Mouse (Mus musculus) bone marrow macrophage, adult 2 months (primary cell): Measurements from ENCODE around the gene Ccdc47. TPM values are rescaled to one million over a fixed set of nuclear protein-coding genes. Genes with fewer than 3 reads are reported as not detected.

ENCODE experiments used
- H3K27ac ChIP-seq: 2 replicates; pipeline ENCODE4 v1.5.1; 2012; ENCODE audit warnings: low read depth, low read length; ENCODE audit not compliant: insufficient read depth
- H3K4me1 ChIP-seq: 2 replicates; pipeline ENCODE4 v1.6.1; 2012; ENCODE audit warnings: low read length; ENCODE audit not compliant: control insufficient read depth, insufficient read depth
- H3K4me3 ChIP-seq: 2 replicates; pipeline ENCODE4 v1.5.1; 2012; ENCODE audit warnings: mild to moderate bottlenecking, low read length, moderate library complexity; ENCODE audit not compliant: insufficient read depth
- CTCF ChIP-seq: IDR thresholded peaks from 2 replicates; pipeline ENCODE4 v1.5.1; 2012; ENCODE audit warnings: low read depth, mild to moderate bottlenecking, low read length, moderate library complexity
- POLR2A ChIP-seq: IDR thresholded peaks from 2 replicates; pipeline ENCODE4 v1.6.1; 2012; ENCODE audit warnings: mild to moderate bottlenecking, low read depth, low read length, borderline replicate concordance
- polyA plus RNA-seq: library from polyadenylated mRNA; stranded (reverse); fragments of >200 nt; gene quantifications from 2 replicates; pipeline ENCODE4 v1.2.4, GENCODE M21; 2012; ENCODE audit not compliant: missing spikeins, insufficient read depth, insufficient read length

Ccdc47 gene
- polyA plus RNA-seq, 1 experiment, result 97.3 TPM

- no peak overlapping the region for H3K4me3 ChIP-seq
- no peak overlapping the region for H3K27ac ChIP-seq
- H3K4me1 ChIP-seq, result peaks cover 8% of the 10 kb centered on the region; the same call in 1 of the 2 replicates
- TF ChIP-seq POLR2A, result no peak
- no peak for TF ChIP-seq CTCF
These were observed 28.8 kb downstream of the Ccdc47 start for GRCm38 (mm10) chr11:106187326-106187725.

GRCm38 (mm10) chr11:106180449-106180801 lies 35.7 kb downstream of the Ccdc47 start:
- Histone ChIP-seq H3K27ac (no peak overlapping the region), H3K4me1 (peaks cover 16% of the 10 kb centered on the region), H3K4me3 (no peak overlapping the region)
- TF ChIP-seq POLR2A (no peak), CTCF (no peak)

GRCm38 (mm10) chr11:106179711-106180448 lies 36.3 kb downstream of the Ccdc47 start:
- TF ChIP-seq POLR2A (no peak), CTCF (no peak)
- H3K4me3 ChIP-seq, result no peak overlapping the region
- H3K27ac ChIP-seq, result no peak overlapping the region
- peaks cover 16% of the 10 kb centered on the region for H3K4me1 ChIP-seq

- no peak for TF ChIP-seq CTCF
- TF ChIP-seq POLR2A, result no peak
- H3K27ac ChIP-seq, result no peak overlapping the region
- no peak overlapping the region for H3K4me3 ChIP-seq
- H3K4me1 ChIP-seq, result peaks cover 23% of the 10 kb centered on the region
These were observed 37.9 kb downstream of the Ccdc47 start for GRCm38 (mm10) chr11:106178036-106178782.

- Histone ChIP-seq H3K4me1 (peaks cover 32% of the 10 kb centered on the region), H3K27ac (no peak overlapping the region), H3K4me3 (no peak overlapping the region)
- no peak for TF ChIP-seq CTCF
- TF ChIP-seq POLR2A, result no peak
These were observed 39.8 kb downstream of the Ccdc47 start for GRCm38 (mm10) chr11:106176372-106176771.

GRCm38 (mm10) chr11:106175081-106175480 lies 41.1 kb downstream of the Ccdc47 start:
- TF ChIP-seq POLR2A, result no peak
- TF ChIP-seq CTCF, result no peak
- H3K4me1 ChIP-seq, result peaks cover 29% of the 10 kb centered on the region
- H3K27ac ChIP-seq, result no peak overlapping the region
- H3K4me3 ChIP-seq, result no peak overlapping the region

- H3K4me1 ChIP-seq, result peaks cover 22% of the 10 kb centered on the region
- H3K4me3 ChIP-seq, result no peak overlapping the region
- H3K27ac ChIP-seq, result no peak overlapping the region
- TF ChIP-seq CTCF (no peak), POLR2A (no peak)
These were observed 41.8 kb downstream of the Ccdc47 start for GRCm38 (mm10) chr11:106174372-106174771.

- no peak for TF ChIP-seq POLR2A
- TF ChIP-seq CTCF, result no peak
- Histone ChIP-seq H3K27ac (no peak overlapping the region), H3K4me1 (peaks cover 16% of the 10 kb centered on the region), H3K4me3 (no peak overlapping the region)
These were observed 42.9 kb downstream of the Ccdc47 start for GRCm38 (mm10) chr11:106173228-106173627.

GRCm38 (mm10) chr11:106170807-106171206 lies 45.3 kb downstream of the Ccdc47 start:
- no peak for TF ChIP-seq CTCF
- TF ChIP-seq POLR2A, result no peak
- no peak overlapping the region for H3K27ac ChIP-seq
- peaks cover 16% of the 10 kb centered on the region for H3K4me1 ChIP-seq
- H3K4me3 ChIP-seq, result no peak overlapping the region

GRCm38 (mm10) chr11:106167435-106167834 lies 48.7 kb downstream of the Ccdc47 start:
- no peak overlapping the region for H3K27ac ChIP-seq
- H3K4me3 ChIP-seq, result no peak overlapping the region
- no peak for TF ChIP-seq POLR2A
- no peak for TF ChIP-seq CTCF
- peaks cover 1% of the 10 kb centered on the region for H3K4me1 ChIP-seq
